Mouse (Mus musculus): Measurements from ENCODE around the gene Lmod3. TPM values are rescaled to one million over a fixed set of nuclear protein-coding genes. Genes with fewer than 3 reads are reported as not detected.

Lmod3 gene
- polyA plus RNA-seq, 1 experiment, result 0.10 TPM

GRCm38 (mm10) chr6:97245200-97245599, 7.4 kb downstream of the Lmod3 start:
- Histone ChIP-seq H3K27ac (ENCODE audit: control insufficient read depth, insufficient read depth, low read depth, low read length) (no peak overlapping the region), H3K4me3 (ENCODE audit: control insufficient read depth, low read depth, low read length) (no peak overlapping the region), H3K27me3 (ENCODE audit: control insufficient read depth, insufficient read depth, low read length) (0 out of 2 replicates have a peak, but pooled peaks cover 2% of the 10 kb centered on the region), H3K36me3 (ENCODE audit: control insufficient read depth, insufficient read depth, low read length) (no peaks in the 10 kb centered on the region), H3K4me1 (ENCODE audit: control insufficient read depth, insufficient read depth, low read length) (peaks cover 10% of the 10 kb centered on the region)
- TF ChIP-seq CTCF (IDR thresholded peaks at IDR 0.05; ENCODE audit: control insufficient read depth, insufficient read depth, insufficient replicate concordance, low read depth, low read length), result no peak
- no peak for TF ChIP-seq POLR2A (IDR thresholded peaks at IDR 0.05; ENCODE audit: control insufficient read depth, low read depth, low read length)

- Histone ChIP-seq H3K36me3 (ENCODE audit: control insufficient read depth, insufficient read depth, low read length) (no peaks in the 10 kb centered on the region), H3K4me1 (ENCODE audit: control insufficient read depth, insufficient read depth, low read length) (peaks cover 8% of the 10 kb centered on the region), H3K27me3 (ENCODE audit: control insufficient read depth, insufficient read depth, low read length) (0 out of 2 replicates have a peak, but pooled peaks cover 2% of the 10 kb centered on the region), H3K4me3 (ENCODE audit: control insufficient read depth, low read depth, low read length) (no peak overlapping the region), H3K27ac (ENCODE audit: control insufficient read depth, insufficient read depth, low read depth, low read length) (no peak overlapping the region)
- TF ChIP-seq CTCF (IDR thresholded peaks at IDR 0.05; ENCODE audit: control insufficient read depth, insufficient read depth, insufficient replicate concordance, low read depth, low read length), result no peak
- TF ChIP-seq POLR2A (IDR thresholded peaks at IDR 0.05; ENCODE audit: control insufficient read depth, low read depth, low read length), result no peak
These were observed 10.0 kb downstream of the Lmod3 start for GRCm38 (mm10) chr6:97242522-97242921.

GRCm38 (mm10) chr6:97240092-97240491, 12.5 kb downstream of the Lmod3 start:
- no peak for TF ChIP-seq POLR2A (IDR thresholded peaks at IDR 0.05; ENCODE audit: control insufficient read depth, low read depth, low read length)
- no peak for TF ChIP-seq CTCF (IDR thresholded peaks at IDR 0.05; ENCODE audit: control insufficient read depth, insufficient read depth, insufficient replicate concordance, low read depth, low read length)
- H3K4me3 ChIP-seq (ENCODE audit: control insufficient read depth, low read depth, low read length), result no peak overlapping the region
- H3K4me1 ChIP-seq (ENCODE audit: control insufficient read depth, insufficient read depth, low read length), result no peaks in the 10 kb centered on the region
- no peaks in the 10 kb centered on the region for H3K36me3 ChIP-seq (ENCODE audit: control insufficient read depth, insufficient read depth, low read length)
- no peak overlapping the region for H3K27ac ChIP-seq (ENCODE audit: control insufficient read depth, insufficient read depth, low read depth, low read length)
- H3K27me3 ChIP-seq (ENCODE audit: control insufficient read depth, insufficient read depth, low read length), result no peaks in the 10 kb centered on the region

DNA sequence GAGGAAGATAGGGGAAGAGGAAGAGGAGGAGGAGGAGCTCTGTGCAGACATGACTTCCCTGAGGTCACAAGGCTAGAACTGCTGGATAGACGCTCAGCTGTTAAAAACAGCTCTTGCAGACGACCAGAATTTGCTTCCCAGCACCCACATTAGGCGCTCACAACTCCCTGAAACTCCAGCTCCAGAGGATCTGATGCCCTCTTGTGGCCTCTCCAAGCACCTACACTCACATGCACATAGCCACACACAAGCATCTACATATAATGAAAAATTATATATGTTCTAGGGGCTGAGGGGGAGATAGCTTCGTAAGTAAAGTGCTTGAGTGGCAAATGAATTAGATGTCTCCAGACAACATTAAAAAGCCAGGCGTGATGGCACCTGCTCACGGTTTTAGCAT, 13.2 kb downstream of the Lmod3 start:
- no peak overlapping the region for H3K27ac ChIP-seq (ENCODE audit: control insufficient read depth, insufficient read depth, low read depth, low read length)
- no peaks in the 10 kb centered on the region for H3K27me3 ChIP-seq (ENCODE audit: control insufficient read depth, insufficient read depth, low read length)
- H3K36me3 ChIP-seq (ENCODE audit: control insufficient read depth, insufficient read depth, low read length), result no peaks in the 10 kb centered on the region
- H3K4me1 ChIP-seq (ENCODE audit: control insufficient read depth, insufficient read depth, low read length), result no peaks in the 10 kb centered on the region
- no peak overlapping the region for H3K4me3 ChIP-seq (ENCODE audit: control insufficient read depth, low read depth, low read length)
- TF ChIP-seq CTCF (IDR thresholded peaks at IDR 0.05; ENCODE audit: control insufficient read depth, insufficient read depth, insufficient replicate concordance, low read depth, low read length), result no peak
- TF ChIP-seq POLR2A (IDR thresholded peaks at IDR 0.05; ENCODE audit: control insufficient read depth, low read depth, low read length), result no peak

DNA sequence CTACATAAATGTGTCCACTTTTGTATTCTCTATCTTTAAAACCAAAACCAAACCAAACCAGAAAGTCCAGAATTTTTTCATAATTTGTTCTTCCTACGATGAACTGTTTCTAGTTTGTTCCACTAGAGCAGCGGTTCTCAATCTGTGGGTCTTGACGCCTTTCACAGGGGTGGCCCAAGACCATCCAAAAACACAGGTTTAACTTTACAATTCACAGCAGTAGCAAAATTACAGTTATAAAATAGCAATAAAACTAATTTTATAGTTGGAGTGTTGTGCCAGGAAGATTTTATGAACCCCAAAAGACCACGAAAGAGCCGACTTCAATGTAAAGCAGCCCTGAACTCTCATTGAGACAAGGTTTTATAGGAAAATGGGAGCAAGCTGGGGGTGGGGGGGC, 16.5 kb downstream of the Lmod3 start:
- TF ChIP-seq CTCF (IDR thresholded peaks at IDR 0.05; ENCODE audit: control insufficient read depth, insufficient read depth, insufficient replicate concordance, low read depth, low read length) (no peak), POLR2A (IDR thresholded peaks at IDR 0.05; ENCODE audit: control insufficient read depth, low read depth, low read length) (no peak)
- H3K27ac ChIP-seq (ENCODE audit: control insufficient read depth, insufficient read depth, low read depth, low read length), result no peak overlapping the region
- H3K4me3 ChIP-seq (ENCODE audit: control insufficient read depth, low read depth, low read length), result no peak overlapping the region
- H3K27me3 ChIP-seq (ENCODE audit: control insufficient read depth, insufficient read depth, low read length), result no peaks in the 10 kb centered on the region
- H3K4me1 ChIP-seq (ENCODE audit: control insufficient read depth, insufficient read depth, low read length), result no peaks in the 10 kb centered on the region
- no peaks in the 10 kb centered on the region for H3K36me3 ChIP-seq (ENCODE audit: control insufficient read depth, insufficient read depth, low read length)

DNA sequence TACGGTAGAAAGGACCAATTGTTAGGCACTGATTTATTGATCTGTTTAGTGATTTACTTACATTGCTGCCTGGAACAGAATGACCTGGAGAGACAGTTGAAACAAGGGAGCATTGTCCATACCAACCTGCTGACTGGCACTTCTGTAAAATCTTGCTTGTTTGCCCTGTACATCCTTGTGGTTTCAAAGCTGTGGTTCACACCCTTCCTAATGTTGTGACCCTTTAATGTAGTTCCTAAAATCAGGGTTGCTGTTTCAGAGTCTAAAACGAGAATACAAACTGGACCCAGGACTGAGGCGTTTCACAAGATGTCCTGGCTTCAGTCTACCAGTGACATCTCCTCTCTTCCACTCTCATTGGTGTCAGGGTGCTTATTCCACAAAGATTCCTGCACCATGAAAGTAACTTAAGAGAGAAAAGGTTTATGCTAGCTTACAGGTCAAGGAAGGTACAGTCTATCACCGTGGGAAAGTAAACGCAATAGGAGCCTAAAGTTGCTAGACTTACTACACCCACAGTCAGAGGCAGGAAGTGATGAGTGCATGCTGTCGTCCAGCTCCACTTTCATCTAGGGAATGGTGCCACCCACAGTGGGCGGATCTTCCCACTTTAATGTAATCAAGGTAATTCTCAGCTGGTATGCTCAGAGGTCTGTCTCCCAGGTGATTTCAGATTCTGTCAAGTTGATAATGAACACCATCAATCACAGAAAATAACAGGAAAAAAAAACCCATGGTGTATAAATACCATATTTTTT, 17.5 kb downstream of the Lmod3 start:
- Histone ChIP-seq H3K27ac (ENCODE audit: control insufficient read depth, insufficient read depth, low read depth, low read length) (no peak overlapping the region), H3K27me3 (ENCODE audit: control insufficient read depth, insufficient read depth, low read length) (no peaks in the 10 kb centered on the region), H3K36me3 (ENCODE audit: control insufficient read depth, insufficient read depth, low read length) (no peaks in the 10 kb centered on the region), H3K4me3 (ENCODE audit: control insufficient read depth, low read depth, low read length) (no peak overlapping the region), H3K4me1 (ENCODE audit: control insufficient read depth, insufficient read depth, low read length) (no peaks in the 10 kb centered on the region)
- no peak for TF ChIP-seq POLR2A (IDR thresholded peaks at IDR 0.05; ENCODE audit: control insufficient read depth, low read depth, low read length)
- no peak for TF ChIP-seq CTCF (IDR thresholded peaks at IDR 0.05; ENCODE audit: control insufficient read depth, insufficient read depth, insufficient replicate concordance, low read depth, low read length)

DNA sequence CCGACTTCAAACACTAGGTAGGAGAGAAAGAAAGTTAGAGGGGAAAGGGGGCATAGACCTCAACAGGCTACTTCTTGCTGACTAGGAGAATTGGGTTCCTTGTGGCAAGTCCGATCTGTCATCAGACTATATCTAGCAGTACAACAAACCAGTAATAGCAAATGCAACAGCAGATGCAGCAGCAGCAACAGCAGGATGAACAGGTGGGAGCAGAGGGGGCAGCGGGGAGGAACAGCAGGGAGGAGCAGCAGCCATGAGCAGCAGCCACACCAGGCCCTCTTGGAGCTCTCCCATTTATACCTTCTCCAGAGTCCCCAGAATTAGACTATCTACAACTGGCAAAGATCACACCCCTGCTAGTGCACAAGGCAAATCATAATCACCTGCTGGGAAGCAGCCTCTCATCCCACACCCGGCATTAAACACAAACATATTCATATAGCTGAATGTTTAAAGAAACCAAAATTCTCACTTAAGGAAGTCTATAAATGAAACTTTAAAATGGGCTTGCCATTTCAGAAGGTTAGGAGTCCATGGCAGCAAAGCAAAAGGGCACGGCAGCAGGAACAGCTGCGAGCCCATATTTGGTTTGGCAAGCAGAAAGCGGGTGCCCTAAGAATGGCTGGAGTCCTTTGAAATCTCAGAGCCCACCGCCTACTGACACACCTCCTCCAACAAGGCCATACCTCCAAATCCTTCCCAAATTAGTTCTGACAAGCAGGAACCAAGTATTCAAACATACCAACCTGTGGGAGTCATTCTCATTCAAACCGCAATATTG, 25.3 kb downstream of the Lmod3 start:
- Histone ChIP-seq H3K4me3 (ENCODE audit: control insufficient read depth, low read depth, low read length) (no peak overlapping the region), H3K27me3 (ENCODE audit: control insufficient read depth, insufficient read depth, low read length) (no peaks in the 10 kb centered on the region), H3K36me3 (ENCODE audit: control insufficient read depth, insufficient read depth, low read length) (no peaks in the 10 kb centered on the region), H3K4me1 (ENCODE audit: control insufficient read depth, insufficient read depth, low read length) (no peaks in the 10 kb centered on the region), H3K27ac (ENCODE audit: control insufficient read depth, insufficient read depth, low read depth, low read length) (no peak overlapping the region)
- TF ChIP-seq POLR2A (IDR thresholded peaks at IDR 0.05; ENCODE audit: control insufficient read depth, low read depth, low read length), result no peak
- TF ChIP-seq CTCF (IDR thresholded peaks at IDR 0.05; ENCODE audit: control insufficient read depth, insufficient read depth, insufficient replicate concordance, low read depth, low read length), result no peak
